In genomic region chr12:40456517-40456916, GRCm38 (mm10) we compare ENCODE assay signal across 30 mouse cellular contexts. TPM values are rescaled to one million over a fixed set of nuclear protein-coding genes. Genes with fewer than 3 reads are reported as not detected.
DNase-seq lines count a peak whose midpoint lies in the region; ATAC-seq and TF ChIP-seq lines count a peak whose summit lies in the region.
"Had no signal": no experiment of that assay in that cellular context is flagged by ENCODE, and none has a peak within 500 bp of the region (broad histone marks: within the 10 kb centered on the region; RNA-seq: fewer than 3 reads in every experiment).

No protein-coding gene starts in this region.

- H3K36me3 ChIP-seq in heart, embryonic 12.5 days = no peaks in the 10 kb centered on the region
- H3K36me3 ChIP-seq in midbrain, postnatal 0 days (ENCODE audit: insufficient read depth, low read length) = no peaks in the 10 kb centered on the region
- no peaks in the 10 kb centered on the region for H3K36me3 ChIP-seq in liver, embryonic 11.5 days (ENCODE audit: control insufficient read depth, insufficient read depth, low read length)
- H3K36me3 ChIP-seq: embryonic facial prominence, embryonic 13.5 days; forebrain, embryonic 12.5 days; forebrain, embryonic 15.5 days; heart, embryonic 15.5 days; hindbrain, embryonic 13.5 days had no signal

- no peak overlapping the region for H3K4me3 ChIP-seq in heart, embryonic 12.5 days
- H3K4me3 ChIP-seq in midbrain, postnatal 0 days (ENCODE audit: low read depth, low read length) = no peak overlapping the region
- H3K4me3 ChIP-seq in liver, embryonic 11.5 days (ENCODE audit: low read depth, low read length) = no peak overlapping the region
- H3K4me3 ChIP-seq: embryonic facial prominence, embryonic 10.5 days; embryonic facial prominence, embryonic 13.5 days; erythroblast, embryonic 14.5 days; forebrain, embryonic 12.5 days; forebrain, embryonic 15.5 days; heart, embryonic 15.5 days; hindbrain, embryonic 10.5 days; hindbrain, embryonic 13.5 days had no signal

- DNase-seq in heart, adult 11 months = peak; percentile 28
- peak; percentile 47 for DNase-seq in cerebellum, adult 8-10 months
- DNase-seq in cerebellum, postnatal 10 days = peak; percentile 52 to 56
- no peak for DNase-seq in midbrain, postnatal 0 days (ENCODE audit: low spot score)
- DNase-seq in MN1 (ENCODE audit: low spot score) = no peak
- DNase-seq in liver, embryonic 11.5 days (ENCODE audit: low spot score) = no peak
- DNase-seq: adrenal gland, adult 8-10 months; adrenal gland, postnatal 25 days; embryo, embryonic 11 days; gastrocnemius, postnatal 10 days; gastrocnemius, postnatal 36 days; heart, postnatal 10 days; heart, postnatal 36 days; kidney, adult 18-20 months; kidney, adult 9 months had no signal

- peaks cover 6% of the 10 kb centered on the region; the same call in 1 of the 2 replicates for H3K4me1 ChIP-seq in heart, embryonic 12.5 days (replicated peaks)
- H3K4me1 ChIP-seq in midbrain, postnatal 0 days (ENCODE audit: insufficient read depth, low read length) = peaks cover 7% of the 10 kb centered on the region; the same call in 1 of the 2 replicates
- no peaks in the 10 kb centered on the region for H3K4me1 ChIP-seq in liver, embryonic 11.5 days (replicated peaks; ENCODE audit: control insufficient read depth, insufficient read depth, low read length)
- H3K4me1 ChIP-seq: forebrain, embryonic 12.5 days; forebrain, embryonic 15.5 days; heart, embryonic 15.5 days had no signal

- H3K4me2 ChIP-seq in heart, embryonic 12.5 days = no peak overlapping the region
- H3K4me2 ChIP-seq in midbrain, postnatal 0 days (ENCODE audit: low read depth, low read length, poor library complexity, severe bottlenecking) = no peak overlapping the region
- H3K4me2 ChIP-seq in liver, embryonic 11.5 days = no peak overlapping the region
- H3K4me2 ChIP-seq: embryonic facial prominence, embryonic 13.5 days; forebrain, embryonic 12.5 days; forebrain, embryonic 15.5 days; heart, embryonic 11.5 days; heart, embryonic 15.5 days; hindbrain, embryonic 13.5 days had no signal

- H3K9ac ChIP-seq in heart, embryonic 12.5 days = no peak overlapping the region
- no peak overlapping the region for H3K9ac ChIP-seq in midbrain, postnatal 0 days (replicated peaks; ENCODE audit: low read length, poor library complexity, severe bottlenecking)
- no peak overlapping the region for H3K9ac ChIP-seq in liver, embryonic 11.5 days (ENCODE audit: low read depth, low read length)
- H3K9ac ChIP-seq: embryonic facial prominence, embryonic 13.5 days; forebrain, embryonic 12.5 days; forebrain, embryonic 15.5 days; heart, embryonic 15.5 days; hindbrain, embryonic 13.5 days had no signal

- no peaks in the 10 kb centered on the region for H3K27me3 ChIP-seq in heart, embryonic 12.5 days (replicated peaks)
- no peaks in the 10 kb centered on the region for H3K27me3 ChIP-seq in midbrain, postnatal 0 days (ENCODE audit: insufficient read depth, low read length)
- no peaks in the 10 kb centered on the region for H3K27me3 ChIP-seq in liver, embryonic 11.5 days (replicated peaks; ENCODE audit: control insufficient read depth, insufficient read depth, low read length)
- H3K27me3 ChIP-seq: embryonic facial prominence, embryonic 13.5 days; forebrain, embryonic 12.5 days; forebrain, embryonic 15.5 days; heart, embryonic 15.5 days; hindbrain, embryonic 13.5 days had no signal

- H3K27ac ChIP-seq in heart, embryonic 12.5 days (ENCODE audit: poor library complexity, severe bottlenecking) = no peak overlapping the region
- no peak overlapping the region for H3K27ac ChIP-seq in midbrain, postnatal 0 days (ENCODE audit: low read depth, low read length)
- no peak overlapping the region for H3K27ac ChIP-seq in liver, embryonic 11.5 days (ENCODE audit: low read depth, low read length)
- H3K27ac ChIP-seq: embryonic facial prominence, embryonic 10.5 days; embryonic facial prominence, embryonic 13.5 days; forebrain, embryonic 12.5 days; forebrain, embryonic 15.5 days; heart, embryonic 15.5 days; hindbrain, embryonic 10.5 days; hindbrain, embryonic 13.5 days; hindbrain, postnatal 0 days had no signal

- 0 out of 2 replicates have a peak, but pooled peaks cover 2% of the 10 kb centered on the region for H3K9me3 ChIP-seq in heart, embryonic 12.5 days (replicated peaks)
- no peaks in the 10 kb centered on the region for H3K9me3 ChIP-seq in midbrain, postnatal 0 days (ENCODE audit: low read length)
- H3K9me3 ChIP-seq in liver, embryonic 11.5 days (ENCODE audit: control insufficient read depth, low read length) = 0 out of 2 replicates have a peak, but pooled peaks cover 2% of the 10 kb centered on the region
- H3K9me3 ChIP-seq: embryonic facial prominence, embryonic 10.5 days; embryonic facial prominence, embryonic 13.5 days; forebrain, embryonic 12.5 days; forebrain, embryonic 15.5 days; heart, embryonic 15.5 days; hindbrain, embryonic 10.5 days; hindbrain, embryonic 13.5 days had no signal

- 80% methylated on average over 2 of the region's 2 CpGs for WGBS in heart, embryonic 12.5 days
- 93% methylated on average over 2 of the region's 2 CpGs for WGBS in midbrain, postnatal 0 days
- 81% methylated on average over 2 of the region's 2 CpGs for WGBS in liver, embryonic 11.5 days

- no peak for TF ChIP-seq CTCF in midbrain, postnatal 0 days (IDR thresholded peaks at IDR 0.05)

- no peak for ATAC-seq in heart, embryonic 12.5 days (ENCODE audit: insufficient number of reproducible peaks, low FRiP score)
- no peak for ATAC-seq in midbrain, postnatal 0 days (ENCODE audit: low FRiP score)
- no peak for ATAC-seq in liver, embryonic 11.5 days (replicated peaks; ENCODE audit: low FRiP score)
- ATAC-seq: activated CD4-positive, CD25-positive, alpha-beta regulatory T cell, adult 4 months; CD4-positive, CD25-positive, alpha-beta regulatory T cell, adult 4 months; forebrain, embryonic 15.5 days; hindbrain, postnatal 0 days; inflammation-experienced regulatory T-cells, adult 6 months; intestine, embryonic 16.5 days had no signal

RNA-seq across cellular contexts. Expression of gene Dock4, which starts 10.8 kb away (rescaled TPM):
- polyA plus RNA-seq in heart, embryonic 12.5 days (2016; fragmentation: Nextera tagmentation; extraction: Ambion mirVana) = 7.3 and 10.1 TPM in 2 replicates
- total RNA-seq in midbrain, postnatal 0 days (2014; rRNA removed) = 28.6 and 38.7 TPM in 2 replicates
- polyA plus RNA-seq in midbrain, postnatal 0 days (2015; fragmentation: Nextera tagmentation; extraction: Ambion mirVana) = 12.3 and 15.5 TPM in 2 replicates
- polyA plus RNA-seq in liver, embryonic 11.5 days (2014; fragmentation: Nextera tagmentation; extraction: Ambion mirVana) = 4.4 and 4.9 TPM in 2 replicates

RNA-seq across cellular contexts. Expression of gene Zfp277, which starts 10.8 kb away (rescaled TPM):
- polyA plus RNA-seq in heart, embryonic 12.5 days (2016; fragmentation: Nextera tagmentation; extraction: Ambion mirVana) = 25.6 and 30.2 TPM in 2 replicates
- total RNA-seq in midbrain, postnatal 0 days (2014; rRNA removed) = 22.9 and 26.3 TPM in 2 replicates
- polyA plus RNA-seq in midbrain, postnatal 0 days (2015; fragmentation: Nextera tagmentation; extraction: Ambion mirVana) = 29.9 and 31.4 TPM in 2 replicates
- polyA plus RNA-seq in liver, embryonic 11.5 days (2014; fragmentation: Nextera tagmentation; extraction: Ambion mirVana) = 23.4 and 25.7 TPM in 2 replicates

Comparison
In these comparisons a context has a peak if more than half of its experiments do, and no peak if none do; other contexts are left out.
1. DNase-seq: peak in heart, adult 11 months (single experiment), cerebellum, adult 8-10 months (single experiment) and cerebellum, postnatal 10 days (2 of 2); none in midbrain, postnatal 0 days (single experiment), MN1 (single experiment) and liver, embryonic 11.5 days (single experiment).